Mouse (Mus musculus) ES-E14 (cell line): Measurements from ENCODE around the gene Gm9821.

Experiments used
- CHD2 ChIP-seq: IDR thresholded peaks from 2 replicates; pipeline ENCODE4 v1.6.1; 2014; ENCODE audit warnings: mild to moderate bottlenecking, low read depth, low read length, inconsistent platforms
- HCFC1 ChIP-seq: IDR thresholded peaks from 2 replicates; pipeline ENCODE4 v1.6.1; 2012; ENCODE audit warnings: low read length, inconsistent platforms, borderline replicate concordance; ENCODE audit not compliant: insufficient read depth
- ZC3H11A ChIP-seq: IDR thresholded peaks from 2 replicates; pipeline ENCODE4 v1.6.1; 2012; ENCODE audit warnings: low read depth, mild to moderate bottlenecking, inconsistent platforms, low read length, borderline replicate concordance
- ZNF384 ChIP-seq: IDR thresholded peaks from 2 replicates; pipeline ENCODE4 v1.6.1; 2012; ENCODE audit warnings: low read depth, low read length, inconsistent platforms

DNA sequence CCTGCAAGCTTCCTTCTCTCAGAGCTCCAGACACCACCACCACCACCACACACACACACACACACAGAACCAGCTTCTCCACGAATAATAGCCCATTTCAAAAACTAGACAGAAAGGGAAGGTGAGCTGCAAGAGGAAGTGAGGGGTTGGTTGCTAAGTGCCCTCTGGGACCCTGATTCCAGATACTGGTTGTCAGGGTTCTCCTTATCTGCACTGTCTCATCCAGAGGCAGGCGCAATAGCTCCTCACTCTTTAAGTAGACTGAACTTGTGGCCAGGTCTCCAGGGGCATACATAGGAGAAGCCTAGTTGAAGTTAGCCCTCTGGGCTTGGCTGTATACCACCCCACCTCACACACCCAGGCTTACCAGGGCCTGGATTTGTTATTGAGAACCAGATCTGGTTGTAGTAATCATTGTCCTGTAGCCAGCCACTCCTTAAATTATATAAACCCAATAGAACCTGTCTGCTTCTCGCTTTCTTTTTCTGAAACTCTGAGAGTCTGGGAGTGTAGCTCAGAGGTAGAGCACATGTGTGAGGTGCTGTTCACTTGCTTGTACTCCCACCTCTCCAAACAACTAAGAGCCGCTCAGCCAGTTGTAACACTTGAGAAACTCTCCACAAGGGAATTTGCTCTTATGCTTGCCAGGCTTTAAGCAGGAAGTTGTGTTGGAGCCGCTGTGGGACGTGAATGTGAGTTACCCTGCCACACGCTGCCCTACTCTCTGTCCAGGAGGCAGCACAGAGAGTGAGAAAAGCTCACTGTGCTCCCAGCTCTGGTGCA is 32.0 kb upstream of the Gm9821 start:
- TF ChIP-seq HCFC1 (no peak), ZC3H11A (no peak), ZNF384 (no peak), CHD2 (no peak)
